Mouse (Mus musculus): ENCODE results near the gene Phc3.

GRCm38 (mm10) chr3:30981616-30982380 lies 12.6 kb upstream of the Phc3 start:
- TF ChIP-seq CTCF (IDR thresholded peaks at IDR 0.05; ENCODE audit: low read depth, low read length) (no peak), POLR2A (IDR thresholded peaks at IDR 0.05; ENCODE audit: borderline replicate concordance, low read depth, low read length) (no peak)
